Mouse (Mus musculus): ENCODE data around the gene Pagr1b.

Gene Pagr1b

GRCm38 (mm10) chr7:127016481-127016485 is at the start of gene Pagr1b:
Gene Pagr1b (minus strand): TSS chr7:127016484.
- DNase-seq (ENCODE audit: low spot score in 2 of 2): no peak

GRCm38 (mm10) chr7:127065538-127065937 is 49.3 kb upstream of the Pagr1b start:
- no peak for DNase-seq (ENCODE audit: low spot score in 2 of 2)

GRCm38 (mm10) chr7:127055026-127055585 is 38.8 kb upstream of the Pagr1b start:
- no peak for DNase-seq (ENCODE audit: low spot score in 2 of 2)

- peak; percentile 93 to 96 for DNase-seq (ENCODE audit: low spot score in 2 of 2)
These were observed 25.8 kb upstream of the Pagr1b start, which contains the start of gene Kif22 for GRCm38 (mm10) chr7:127041851-127042672. Gene Kif22 (minus strand): TSS chr7:127042471.

- DNase-seq (ENCODE audit: low spot score in 2 of 2): no peak
These were observed 15.0 kb upstream of the Pagr1b start for GRCm38 (mm10) chr7:127031244-127031643.

GRCm38 (mm10) chr7:127030172-127030571 is 13.9 kb upstream of the Pagr1b start:
- no peak for DNase-seq (ENCODE audit: low spot score in 2 of 2)

GRCm38 (mm10) chr7:127027885-127028284 is 11.6 kb upstream of the Pagr1b start:
- DNase-seq (ENCODE audit: low spot score in 2 of 2): no peak

- peak; percentile 99 for DNase-seq (ENCODE audit: low spot score in 2 of 2)
These were observed 10.9 kb upstream of the Pagr1b start, which contains the start of gene Maz for GRCm38 (mm10) chr7:127026984-127027726. Gene Maz (minus strand): TSS chr7:127027037.

- peak; percentile 82 to 94 for DNase-seq (ENCODE audit: low spot score in 2 of 2)
These were observed 10.3 kb upstream of the Pagr1b start for GRCm38 (mm10) chr7:127026616-127026983.

GRCm38 (mm10) chr7:127026161-127026600 is 9.9 kb upstream of the Pagr1b start:
- DNase-seq (ENCODE audit: low spot score in 2 of 2): peak; percentile 75 to 88

GRCm38 (mm10) chr7:127025556-127026160 is 9.4 kb upstream of the Pagr1b start:
- peak; percentile 63 to 89 for DNase-seq (ENCODE audit: low spot score in 2 of 2)

GRCm38 (mm10) chr7:127024755-127025555 is 8.7 kb upstream of the Pagr1b start:
- DNase-seq (ENCODE audit: low spot score in 2 of 2): peak in 1 of 2 experiments; percentile 79

- DNase-seq (ENCODE audit: low spot score in 2 of 2): peak in 1 of 2 experiments; percentile 72
These were observed 7.8 kb upstream of the Pagr1b start for GRCm38 (mm10) chr7:127023896-127024690.

GRCm38 (mm10) chr7:127023272-127023691 is 7.0 kb upstream of the Pagr1b start:
- peak in 1 of 2 experiments; percentile 70 for DNase-seq (ENCODE audit: low spot score in 2 of 2)

GRCm38 (mm10) chr7:127022528-127023271 is 6.4 kb upstream of the Pagr1b start:
- DNase-seq (ENCODE audit: low spot score in 2 of 2): peak in 1 of 2 experiments; percentile 63

GRCm38 (mm10) chr7:127021563-127022527 is 5.6 kb upstream of the Pagr1b start:
- peak in 1 of 2 experiments; percentile 69 for DNase-seq (ENCODE audit: low spot score in 2 of 2)

GRCm38 (mm10) chr7:127020901-127021562 is 4.7 kb upstream of the Pagr1b start, which contains the start of the genes Gm42742 and Prrt2:
Gene Gm42742 (minus strand): TSS chr7:127021097.
Gene Prrt2 (minus strand): TSS chr7:127021211.
- DNase-seq (ENCODE audit: low spot score in 2 of 2): peak; percentile 42 to 74

GRCm38 (mm10) chr7:127020491-127020890 is 4.2 kb upstream of the Pagr1b start:
- no peak for DNase-seq (ENCODE audit: low spot score in 2 of 2)

All from spleen, postnatal 4 days (tissue).